Mouse (Mus musculus) c-Kit-positive CD71-negative TER-119-negative erythroid progenitor cells, embryonic 14.5 days (primary cell): ENCODE measurements around the gene Scimp.

Source experiments
- DNase-seq: peaks from one replicate; pipeline ENCODE4 v3.0.0-alpha.2; 2013; ENCODE audit warnings: low read depth

Scimp gene

GRCm38 (mm10) chr11:70811471-70812240, 730 bp downstream of the Scimp start:
- no peak for DNase-seq

GRCm38 (mm10) chr11:70811041-70811440, 1.3 kb downstream of the Scimp start:
- no peak for DNase-seq

GRCm38 (mm10) chr11:70809011-70809410, 3.4 kb downstream of the Scimp start:
- no peak for DNase-seq

- DNase-seq: no peak
Measured at GRCm38 (mm10) chr11:70808101-70808500, 4.3 kb downstream of the Scimp start.

- no peak for DNase-seq
Measured at GRCm38 (mm10) chr11:70807630-70808029, 4.8 kb downstream of the Scimp start.

GRCm38 (mm10) chr11:70806697-70807096, 5.7 kb downstream of the Scimp start:
- no peak for DNase-seq

- no peak for DNase-seq
Measured at GRCm38 (mm10) chr11:70805641-70806175, 6.7 kb downstream of the Scimp start.

GRCm38 (mm10) chr11:70804395-70804794, 8.0 kb downstream of the Scimp start:
- no peak for DNase-seq

GRCm38 (mm10) chr11:70803711-70804200, 8.6 kb downstream of the Scimp start:
- DNase-seq: peak; percentile 53

- no peak for DNase-seq
Measured at GRCm38 (mm10) chr11:70802865-70803261, 9.5 kb downstream of the Scimp start.

GRCm38 (mm10) chr11:70802208-70802864, 10.1 kb downstream of the Scimp start:
- no peak for DNase-seq

GRCm38 (mm10) chr11:70792409-70792808, 20.0 kb downstream of the Scimp start:
- DNase-seq: no peak

GRCm38 (mm10) chr11:70791676-70792075, 20.7 kb downstream of the Scimp start:
- no peak for DNase-seq

- no peak for DNase-seq
Measured at GRCm38 (mm10) chr11:70790874-70791551, 21.4 kb downstream of the Scimp start.

- no peak for DNase-seq
Measured at GRCm38 (mm10) chr11:70790426-70790825, 22.0 kb downstream of the Scimp start.

- DNase-seq: no peak
Measured at GRCm38 (mm10) chr11:70788972-70789655, 23.3 kb downstream of the Scimp start.

GRCm38 (mm10) chr11:70787052-70787451, 25.3 kb downstream of the Scimp start:
- DNase-seq: peak; percentile 28

GRCm38 (mm10) chr11:70785908-70786307, 26.5 kb downstream of the Scimp start:
- DNase-seq: no peak

- peak; percentile 42 for DNase-seq
Measured at GRCm38 (mm10) chr11:70778058-70778457, 34.3 kb downstream of the Scimp start.

GRCm38 (mm10) chr11:70777634-70778033, 34.8 kb downstream of the Scimp start:
- no peak for DNase-seq

GRCm38 (mm10) chr11:70776830-70777571, 35.4 kb downstream of the Scimp start:
- DNase-seq: peak; percentile 58
